Mouse (Mus musculus): ENCODE results near the gene Ccr1l1. TPM values are rescaled to one million over a fixed set of nuclear protein-coding genes. Genes with fewer than 3 reads are reported as not detected.

The Ccr1l1 gene
- total and polyA plus RNA-seq, 2 experiments from 2014 or later = not detected

DNA sequence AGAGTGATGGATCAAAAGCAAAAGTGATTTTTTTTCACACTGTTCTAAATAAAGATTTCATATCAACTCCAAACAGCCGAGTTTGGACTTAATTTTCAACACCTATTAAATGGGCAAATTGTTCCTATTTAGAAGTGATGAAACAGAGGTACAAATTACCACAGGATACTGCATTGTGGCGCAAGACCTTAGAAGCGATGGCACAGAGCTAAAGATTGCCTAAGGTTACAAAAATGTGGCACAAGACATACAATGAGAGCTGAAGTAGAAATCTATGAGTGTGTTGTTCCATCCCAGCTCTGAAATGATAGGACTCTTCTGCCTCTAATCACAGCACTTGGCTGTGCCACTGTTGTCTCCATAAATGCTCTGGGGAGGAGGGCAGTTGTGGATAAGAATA is 13.4 kb downstream of the Ccr1l1 start:
- DNase-seq = no peak
- Histone ChIP-seq H3K4me2 (ENCODE audit: low read depth) (no peak overlapping the region), H3K36me3 (ENCODE audit: insufficient read depth) (no peaks in the 10 kb centered on the region), H3K27ac (ENCODE audit: low read depth, low read length) (no peak overlapping the region), H3K9ac (no peak overlapping the region), H3K4me3 (ENCODE audit: low read depth, low read length) (no peak overlapping the region), H3K27me3 (ENCODE audit: insufficient read depth, low read length) (no peaks in the 10 kb centered on the region), H3K9me3 (ENCODE audit: low read length) (no peaks in the 10 kb centered on the region), H3K4me1 (ENCODE audit: insufficient read depth) (no peaks in the 10 kb centered on the region)
- no peak for ATAC-seq
- no peak for TF ChIP-seq CTCF (IDR thresholded peaks at IDR 0.05; ENCODE audit: low read depth)
- WGBS = 86% methylated on average over 3 of the region's 3 CpGs

DNA sequence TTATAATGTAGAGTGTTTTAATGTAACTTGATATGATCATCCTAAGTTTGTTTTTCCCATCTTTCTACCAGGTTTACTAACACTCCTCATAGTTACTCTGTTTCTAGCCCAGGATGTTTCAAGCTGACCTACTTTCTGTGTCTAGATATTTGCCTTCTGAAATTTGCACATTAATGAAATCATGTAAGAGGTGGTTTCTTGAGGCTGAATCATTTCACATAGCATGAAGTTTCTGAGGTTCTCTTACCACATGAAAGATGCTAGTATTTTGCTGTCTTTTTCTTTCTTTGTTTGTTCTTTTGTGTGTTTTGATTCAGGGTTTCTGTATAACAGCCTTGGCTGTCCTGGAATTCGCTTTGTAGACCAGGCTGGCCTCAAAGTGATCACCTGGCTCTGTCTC is 18.0 kb downstream of the Ccr1l1 start:
- H3K27ac ChIP-seq (ENCODE audit: low read depth, low read length) = no peak overlapping the region
- H3K9me3 ChIP-seq (ENCODE audit: low read length) = no peaks in the 10 kb centered on the region
- H3K4me1 ChIP-seq (ENCODE audit: insufficient read depth) = no peaks in the 10 kb centered on the region
- WGBS = 74% methylated on average over 1 of the region's 1 CpGs
- H3K9ac ChIP-seq = no peak overlapping the region
- no peak overlapping the region for H3K4me2 ChIP-seq (ENCODE audit: low read depth)
- no peaks in the 10 kb centered on the region for H3K27me3 ChIP-seq (ENCODE audit: insufficient read depth, low read length)
- DNase-seq (no peak), ATAC-seq (no peak)
- no peak overlapping the region for H3K4me3 ChIP-seq (ENCODE audit: low read depth, low read length)
- no peak for TF ChIP-seq CTCF (IDR thresholded peaks at IDR 0.05; ENCODE audit: low read depth)
- H3K36me3 ChIP-seq (ENCODE audit: insufficient read depth) = no peaks in the 10 kb centered on the region

- Histone ChIP-seq H3K4me2 (ENCODE audit: low read depth) (no peak overlapping the region), H3K36me3 (ENCODE audit: insufficient read depth) (no peaks in the 10 kb centered on the region), H3K27me3 (ENCODE audit: insufficient read depth, low read length) (no peaks in the 10 kb centered on the region), H3K4me1 (ENCODE audit: insufficient read depth) (no peaks in the 10 kb centered on the region), H3K9ac (no peak overlapping the region), H3K4me3 (ENCODE audit: low read depth, low read length) (no peak overlapping the region), H3K9me3 (ENCODE audit: low read length) (no peaks in the 10 kb centered on the region), H3K27ac (ENCODE audit: low read depth, low read length) (no peak overlapping the region)
- ATAC-seq (no peak), DNase-seq (no peak)
- TF ChIP-seq CTCF (IDR thresholded peaks at IDR 0.05; ENCODE audit: low read depth) = no peak
- WGBS = 82% methylated on average over 3 of the region's 3 CpGs
Measured at GRCm38 (mm10) chr9:123957911-123958413, 20.2 kb downstream of the Ccr1l1 start.

GRCm38 (mm10) chr9:123956892-123957291 is 21.3 kb downstream of the Ccr1l1 start:
- TF ChIP-seq CTCF (IDR thresholded peaks at IDR 0.05; ENCODE audit: low read depth) = no peak

DNA sequence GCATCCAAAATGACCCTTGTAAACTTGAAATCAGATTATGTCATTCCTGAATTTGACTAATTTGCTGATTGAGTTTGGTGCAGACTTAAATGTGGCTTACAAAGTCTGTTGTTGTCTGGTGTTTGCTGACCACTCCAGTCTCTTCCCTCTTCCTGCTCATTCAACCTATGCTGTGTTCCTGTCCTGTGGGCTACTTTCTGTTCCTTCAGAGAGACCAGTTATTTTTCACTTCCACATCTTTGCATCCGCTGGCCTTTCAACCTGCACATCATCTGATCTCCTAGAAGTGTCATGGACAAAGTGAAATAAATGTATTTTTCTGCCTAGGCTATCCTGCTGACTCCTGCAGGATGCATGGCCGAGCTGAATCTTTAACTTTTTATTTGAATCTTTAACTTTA is 24.7 kb downstream of the Ccr1l1 start:
- no peaks in the 10 kb centered on the region for H3K9me3 ChIP-seq (ENCODE audit: low read length)
- H3K4me3 ChIP-seq (ENCODE audit: low read depth, low read length) = no peak overlapping the region
- H3K4me1 ChIP-seq (ENCODE audit: insufficient read depth) = no peaks in the 10 kb centered on the region
- no peak overlapping the region for H3K9ac ChIP-seq
- H3K36me3 ChIP-seq (ENCODE audit: insufficient read depth) = no peaks in the 10 kb centered on the region
- H3K27me3 ChIP-seq (ENCODE audit: insufficient read depth, low read length) = no peaks in the 10 kb centered on the region
- H3K27ac ChIP-seq (ENCODE audit: low read depth, low read length) = no peak overlapping the region
- H3K4me2 ChIP-seq (ENCODE audit: low read depth) = no peak overlapping the region
- ATAC-seq = no peak
- TF ChIP-seq CTCF (IDR thresholded peaks at IDR 0.05; ENCODE audit: low read depth) = no peak
- DNase-seq = no peak
- 88% methylated on average over 2 of the region's 2 CpGs for WGBS

More at GRCm38 (mm10) chr9:123956892-123957291, 21.3 kb downstream of the Ccr1l1 start:
- Histone ChIP-seq H3K4me3 (ENCODE audit: low read depth, low read length) (no peak overlapping the region), H3K9me3 (ENCODE audit: low read length) (no peaks in the 10 kb centered on the region), H3K9ac (no peak overlapping the region), H3K27ac (ENCODE audit: low read depth, low read length) (no peak overlapping the region), H3K27me3 (ENCODE audit: insufficient read depth, low read length) (no peaks in the 10 kb centered on the region), H3K36me3 (ENCODE audit: insufficient read depth) (no peaks in the 10 kb centered on the region), H3K4me1 (ENCODE audit: insufficient read depth) (no peaks in the 10 kb centered on the region), H3K4me2 (ENCODE audit: low read depth) (no peak overlapping the region)
- 83% methylated on average over 1 of the region's 1 CpGs for WGBS
- ATAC-seq (no peak), DNase-seq (no peak)

DNA sequence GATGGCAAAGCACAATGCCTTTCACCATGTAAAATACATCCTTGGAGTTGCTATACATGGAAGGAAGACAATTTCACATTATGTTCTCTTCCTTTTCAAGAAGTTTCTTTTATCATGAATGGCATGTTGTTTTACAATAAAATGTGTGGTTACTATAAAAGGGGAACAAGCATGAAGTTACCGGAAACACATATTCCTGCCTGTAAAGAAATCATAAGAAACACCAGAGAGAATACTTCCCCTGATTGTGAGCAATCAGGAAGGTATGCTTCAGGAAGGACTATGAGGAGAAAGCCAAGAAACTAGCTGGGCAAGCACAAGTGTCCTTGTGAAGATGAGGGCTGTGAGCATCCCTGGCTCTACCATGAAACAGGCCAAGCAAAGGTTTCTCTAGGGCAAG is 27.0 kb downstream of the Ccr1l1 start:
- WGBS = 98% methylated on average over 1 of the region's 1 CpGs
- H3K4me2 ChIP-seq (ENCODE audit: low read depth) = no peak overlapping the region
- no peaks in the 10 kb centered on the region for H3K9me3 ChIP-seq (ENCODE audit: low read length)
- H3K27ac ChIP-seq (ENCODE audit: low read depth, low read length) = no peak overlapping the region
- no peaks in the 10 kb centered on the region for H3K27me3 ChIP-seq (ENCODE audit: insufficient read depth, low read length)
- ATAC-seq (no peak), DNase-seq (no peak)
- H3K4me3 ChIP-seq (ENCODE audit: low read depth, low read length) = no peak overlapping the region
- H3K9ac ChIP-seq = no peak overlapping the region
- no peaks in the 10 kb centered on the region for H3K36me3 ChIP-seq (ENCODE audit: insufficient read depth)
- TF ChIP-seq CTCF (IDR thresholded peaks at IDR 0.05; ENCODE audit: low read depth) = no peak
- H3K4me1 ChIP-seq (ENCODE audit: insufficient read depth) = no peaks in the 10 kb centered on the region

DNA sequence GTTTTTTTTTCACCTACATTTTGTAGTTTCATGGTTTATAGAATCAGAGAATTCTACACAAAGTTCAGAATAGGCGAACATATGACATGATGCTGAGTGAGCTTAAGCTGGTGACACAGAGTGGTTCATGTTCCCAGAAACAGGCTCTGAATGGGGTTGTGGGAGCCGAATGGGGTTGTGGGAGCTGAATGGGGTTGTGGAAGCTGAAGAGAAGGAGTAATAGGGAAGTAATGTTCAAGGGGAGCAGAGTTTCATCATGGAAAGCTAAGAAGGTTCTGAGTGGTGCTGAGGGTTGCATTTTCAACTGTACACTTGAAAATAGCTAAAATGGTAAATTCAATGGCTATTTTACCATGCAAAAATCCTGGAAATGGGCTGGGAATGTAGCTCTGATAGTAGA is 28.8 kb downstream of the Ccr1l1 start:
- 89% methylated on average over 2 of the region's 2 CpGs for WGBS
- no peaks in the 10 kb centered on the region for H3K36me3 ChIP-seq (ENCODE audit: insufficient read depth)
- no peaks in the 10 kb centered on the region for H3K9me3 ChIP-seq (ENCODE audit: low read length)
- H3K9ac ChIP-seq = no peak overlapping the region
- H3K4me3 ChIP-seq (ENCODE audit: low read depth, low read length) = no peak overlapping the region
- H3K4me2 ChIP-seq (ENCODE audit: low read depth) = no peak overlapping the region
- no peak for DNase-seq
- H3K4me1 ChIP-seq (ENCODE audit: insufficient read depth) = no peaks in the 10 kb centered on the region
- H3K27ac ChIP-seq (ENCODE audit: low read depth, low read length) = no peak overlapping the region
- no peak for ATAC-seq
- TF ChIP-seq CTCF (IDR thresholded peaks at IDR 0.05; ENCODE audit: low read depth) = no peak
- H3K27me3 ChIP-seq (ENCODE audit: insufficient read depth, low read length) = no peaks in the 10 kb centered on the region

DNA sequence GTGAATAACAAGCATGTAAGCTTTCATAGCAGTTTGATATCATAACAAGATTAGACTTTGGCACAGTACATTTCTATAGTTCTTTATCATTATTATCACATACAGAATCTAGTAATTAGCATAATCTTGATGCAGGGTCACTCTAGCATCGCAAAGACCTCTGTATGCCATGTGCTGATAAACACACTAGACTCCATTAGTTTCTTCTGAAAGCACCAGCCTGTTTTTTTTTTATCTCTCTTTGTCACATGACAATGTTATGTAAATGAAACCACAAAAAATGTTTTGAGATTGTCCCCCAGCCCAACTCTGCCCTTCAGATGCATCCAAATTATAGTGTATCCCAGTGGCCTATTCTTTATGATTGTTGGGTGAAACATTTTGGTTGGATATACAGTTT is 30.4 kb downstream of the Ccr1l1 start:
- H3K27ac ChIP-seq (ENCODE audit: low read depth, low read length) = no peak overlapping the region
- no peaks in the 10 kb centered on the region for H3K27me3 ChIP-seq (ENCODE audit: insufficient read depth, low read length)
- H3K9ac ChIP-seq = no peak overlapping the region
- H3K4me3 ChIP-seq (ENCODE audit: low read depth, low read length) = no peak overlapping the region
- 69% methylated on average over 1 of the region's 1 CpGs for WGBS
- TF ChIP-seq CTCF (IDR thresholded peaks at IDR 0.05; ENCODE audit: low read depth) = no peak
- H3K36me3 ChIP-seq (ENCODE audit: insufficient read depth) = no peaks in the 10 kb centered on the region
- ATAC-seq (no peak), DNase-seq (no peak)
- H3K9me3 ChIP-seq (ENCODE audit: low read length) = no peaks in the 10 kb centered on the region
- no peak overlapping the region for H3K4me2 ChIP-seq (ENCODE audit: low read depth)
- H3K4me1 ChIP-seq (ENCODE audit: insufficient read depth) = no peaks in the 10 kb centered on the region

All from forebrain, postnatal 0 days (tissue).